Mouse (Mus musculus) central nervous system, embryonic 14 days (tissue): ENCODE data around the gene Eed. TPM values are rescaled to one million over a fixed set of nuclear protein-coding genes. Genes with fewer than 3 reads are reported as not detected.

ENCODE experiments used
- polyA plus RNA-seq: library from polyadenylated mRNA; depleted of rRNA; stranded (reverse); fragments of >200 nt; gene quantifications from 2 replicates; pipeline ENCODE4 v1.2.3, GENCODE M21; 2012; rRNA removed

Eed gene
- 68.0 and 72.6 TPM in 2 replicates for polyA plus RNA-seq

GRCm38 (mm10) chr7:89980485-89981422 is at the start of gene Eed:
TSS of gene Eed (minus strand) at chr7:89980983.

GRCm38 (mm10) chr7:89940571-89941463 is 40.0 kb downstream of the Eed start, which contains the start of gene Hikeshi:
TSS of gene Hikeshi (minus strand) at chr7:89941204.

Other genes starting within 250 kb of the Eed start
- 1.0 and 1.1 TPM in 2 replicates for gene Ccdc81, start 77.4 kb downstream of the Eed start, polyA plus RNA-seq
- gene Hikeshi, start 39.8 kb downstream of the Eed start, polyA plus RNA-seq, result 83.1 and 104 TPM in 2 replicates
- 167 and 169 TPM in 2 replicates for gene Picalm, start 149.2 kb upstream of the Eed start, polyA plus RNA-seq